Mouse (Mus musculus) kidney, embryonic 14.5 days (tissue): ENCODE measurements at regions not wholly inside any gene's neighbourhood (a gene's known extent, or its start where the extent isn't known, plus 50 kb on each side); places are given as distances from the start of the nearest gene placed in this dataset.

Experiments used
- ATAC-seq: fragments of 200-750 bp; cut with Nextera tagmentation; 2 replicates; pipeline ENCODE4 v1.8.0; 2017; ENCODE audit warnings: moderate number of reproducible peaks, mild to moderate bottlenecking, moderate TSS enrichment, moderate library complexity; ENCODE audit not compliant: low FRiP score, low TSS enrichment
- H3K27ac ChIP-seq: fragments of 300-500 bp; sonication (generic); 2 replicates; pipeline ENCODE4 v1.5.1; 2014; ENCODE audit warnings: low read depth, mild to moderate bottlenecking, low read length, moderate library complexity, mixed read lengths
- H3K27me3 ChIP-seq: fragments of 300-500 bp; sonication (generic); 2 replicates; pipeline ENCODE4 v1.6.1; 2014; ENCODE audit warnings: mild to moderate bottlenecking, low read length; ENCODE audit not compliant: control insufficient read depth, insufficient read depth
- H3K36me3 ChIP-seq: fragments of 300-500 bp; sonication (generic); 2 replicates; pipeline ENCODE4 v1.6.1; 2014; ENCODE audit warnings: low read length, mixed read lengths; ENCODE audit not compliant: control insufficient read depth, insufficient read depth
- H3K4me1 ChIP-seq: fragments of 300-500 bp; sonication (generic); 2 replicates; pipeline ENCODE4 v1.6.1; 2014; ENCODE audit warnings: low read length, mixed read lengths; ENCODE audit not compliant: control insufficient read depth, insufficient read depth
- H3K4me2 ChIP-seq: fragments of 300-500 bp; sonication (generic); replicated peaks from 2 replicates; pipeline ENCODE4 v1.6.1; 2014; ENCODE audit warnings: low read depth, mild to moderate bottlenecking, low read length
- H3K4me3 ChIP-seq: fragments of 300-500 bp; sonication (generic); 2 replicates; pipeline ENCODE4 v1.5.1; 2014; ENCODE audit warnings: mild to moderate bottlenecking, low read length
- H3K9ac ChIP-seq: fragments of 300-500 bp; sonication (generic); 2 replicates; pipeline ENCODE4 v1.6.1; 2014; ENCODE audit warnings: low read depth, mild to moderate bottlenecking, low read length, moderate library complexity
- H3K9me3 ChIP-seq: fragments of 300-500 bp; sonication (generic); 2 replicates; pipeline ENCODE4 v1.6.1; 2016; ENCODE audit warnings: low read length; ENCODE audit not compliant: control insufficient read depth
- whole genome bisulfite sequencing: fragments of 180-500 bp; shearing (Covaris S2); extraction: QIAGEN DNeasy Blood & Tissue Kit; methylation state at CpG from one replicate; pipeline ENCODE4 v1.1.7; 2014; 5-methylcytosine and 5-hydroxymethylcytosine counted together

- WGBS: 84% methylated on average over 5 of the region's 5 CpGs
- no peak for ATAC-seq
- H3K9ac ChIP-seq: no peak overlapping the region
- H3K4me2 ChIP-seq: no peak overlapping the region
- H3K4me3 ChIP-seq: no peak overlapping the region
- no peaks in the 10 kb centered on the region for H3K36me3 ChIP-seq
- H3K9me3 ChIP-seq: no peaks in the 10 kb centered on the region
- no peak overlapping the region for H3K27ac ChIP-seq
- no peaks in the 10 kb centered on the region for H3K4me1 ChIP-seq
- H3K27me3 ChIP-seq: no peaks in the 10 kb centered on the region
Measured at GRCm38 (mm10) chr12:16425980-16426379, 184.8 kb downstream of the Lpin1 start.

GRCm38 (mm10) chr12:16424526-16424925 is 186.2 kb downstream of the Lpin1 start:
- Histone ChIP-seq H3K27me3 (no peaks in the 10 kb centered on the region), H3K4me3 (no peak overlapping the region), H3K9ac (no peak overlapping the region), H3K4me1 (no peaks in the 10 kb centered on the region), H3K36me3 (no peaks in the 10 kb centered on the region), H3K27ac (no peak overlapping the region), H3K4me2 (no peak overlapping the region), H3K9me3 (no peaks in the 10 kb centered on the region)
- WGBS: over 99% methylated on average over 4 of the region's 4 CpGs
- ATAC-seq: no peak

GRCm38 (mm10) chr12:16395720-16396119 is 215.0 kb downstream of the Lpin1 start:
- WGBS: 91% methylated on average over 2 of the region's 2 CpGs
- Histone ChIP-seq H3K27ac (no peak overlapping the region), H3K36me3 (no peaks in the 10 kb centered on the region), H3K4me2 (no peak overlapping the region), H3K4me1 (no peaks in the 10 kb centered on the region), H3K9me3 (no peaks in the 10 kb centered on the region), H3K4me3 (no peak overlapping the region), H3K27me3 (no peaks in the 10 kb centered on the region), H3K9ac (no peak overlapping the region)
- no peak for ATAC-seq

- H3K4me3 ChIP-seq: no peak overlapping the region
- no peaks in the 10 kb centered on the region for H3K27me3 ChIP-seq
- H3K4me2 ChIP-seq: no peak overlapping the region
- H3K9ac ChIP-seq: no peak overlapping the region
- H3K36me3 ChIP-seq: no peaks in the 10 kb centered on the region
- H3K27ac ChIP-seq: no peak overlapping the region
- ATAC-seq: no peak
- H3K9me3 ChIP-seq: no peaks in the 10 kb centered on the region
- H3K4me1 ChIP-seq: no peaks in the 10 kb centered on the region
Measured at GRCm38 (mm10) chr12:16392851-16393250, 217.9 kb downstream of the Lpin1 start.

GRCm38 (mm10) chr12:16391630-16392269 is 219.0 kb downstream of the Lpin1 start:
- Histone ChIP-seq H3K27ac (no peak overlapping the region), H3K27me3 (no peaks in the 10 kb centered on the region), H3K4me3 (no peak overlapping the region), H3K9ac (no peak overlapping the region), H3K36me3 (no peaks in the 10 kb centered on the region), H3K9me3 (no peaks in the 10 kb centered on the region), H3K4me1 (no peaks in the 10 kb centered on the region), H3K4me2 (no peak overlapping the region)
- no peak for ATAC-seq
- 81% methylated on average over 5 of the region's 5 CpGs for whole genome bisulfite sequencing

- no peak for ATAC-seq
- Histone ChIP-seq H3K9ac (no peak overlapping the region), H3K4me3 (no peak overlapping the region), H3K4me1 (no peaks in the 10 kb centered on the region), H3K4me2 (no peak overlapping the region), H3K36me3 (no peaks in the 10 kb centered on the region), H3K27ac (no peak overlapping the region), H3K27me3 (no peaks in the 10 kb centered on the region), H3K9me3 (no peaks in the 10 kb centered on the region)
- WGBS: 83% methylated on average over 5 of the region's 5 CpGs
Measured at GRCm38 (mm10) chr12:16391163-16391562, 219.6 kb downstream of the Lpin1 start.

- 77% methylated on average over 4 of the region's 4 CpGs for WGBS
- H3K4me3 ChIP-seq: no peak overlapping the region
- no peak for ATAC-seq
Measured at GRCm38 (mm10) chr12:16387035-16387434, 223.7 kb downstream of the Lpin1 start.

GRCm38 (mm10) chr12:16384396-16384795 is 226.4 kb downstream of the Lpin1 start:
- Histone ChIP-seq H3K9ac (no peak overlapping the region), H3K36me3 (no peaks in the 10 kb centered on the region), H3K9me3 (no peaks in the 10 kb centered on the region), H3K4me3 (no peak overlapping the region), H3K27ac (no peak overlapping the region), H3K4me2 (no peak overlapping the region), H3K4me1 (no peaks in the 10 kb centered on the region), H3K27me3 (no peaks in the 10 kb centered on the region)
- 52% methylated on average over 1 of the region's 1 CpGs for WGBS
- ATAC-seq: no peak

More at GRCm38 (mm10) chr12:16387035-16387434, 223.7 kb downstream of the Lpin1 start:
- Histone ChIP-seq H3K9ac (no peak overlapping the region), H3K27ac (no peak overlapping the region), H3K4me2 (no peak overlapping the region), H3K36me3 (no peaks in the 10 kb centered on the region), H3K27me3 (no peaks in the 10 kb centered on the region), H3K9me3 (no peaks in the 10 kb centered on the region), H3K4me1 (no peaks in the 10 kb centered on the region)

GRCm38 (mm10) chr12:16383499-16383935 is 227.2 kb downstream of the Lpin1 start:
- WGBS: 29% methylated on average over 15 of the region's 15 CpGs
- ATAC-seq: peak; percentile 57; the same call in 1 of the 2 replicates
- H3K9ac ChIP-seq: no peak overlapping the region
- H3K27ac ChIP-seq: no peak overlapping the region
- H3K4me2 ChIP-seq: no peak overlapping the region
- H3K36me3 ChIP-seq: no peaks in the 10 kb centered on the region
- no peak overlapping the region for H3K4me3 ChIP-seq
- H3K4me1 ChIP-seq: no peaks in the 10 kb centered on the region
- H3K27me3 ChIP-seq: no peaks in the 10 kb centered on the region
- no peaks in the 10 kb centered on the region for H3K9me3 ChIP-seq
